Mouse (Mus musculus): ENCODE data around the gene Socs1.
"Not testable (repeated sequence)": the region's sequence is repeated elsewhere in the genome, so short reads cannot be mapped to it uniquely, and the experiment has no call there.

Socs1 gene

GRCm38 (mm10) chr16:10785371-10786231 is at the start of gene Socs1:
TSS of gene Socs1 (minus strand) at chr16:10785536.
- peak; percentile 90 for DNase-seq (ENCODE audit: extremely low spot score, low spot score)

- no peak for DNase-seq (ENCODE audit: extremely low spot score, low spot score)
Measured at GRCm38 (mm10) chr16:10834542-10834910, 49.2 kb upstream of the Socs1 start.

DNA sequence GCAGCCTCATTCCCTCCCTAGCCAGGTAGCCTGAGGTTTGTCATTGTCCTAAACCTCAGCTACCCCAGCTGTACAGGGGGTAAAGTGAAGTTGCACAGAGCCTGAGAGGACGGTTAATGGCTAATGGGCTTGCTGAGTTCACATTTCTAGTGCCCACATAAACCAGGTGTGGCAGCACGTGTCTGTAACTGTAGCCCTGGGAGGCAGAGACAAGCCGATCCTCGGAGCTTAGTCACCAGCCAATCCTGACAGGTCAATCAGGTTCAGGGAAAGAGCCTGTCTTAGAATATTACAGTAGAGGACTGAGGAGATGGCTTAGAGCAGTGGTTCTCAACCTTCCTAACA is 43.1 kb upstream of the Socs1 start:
- DNase-seq (ENCODE audit: extremely low spot score, low spot score): no peak

GRCm38 (mm10) chr16:10827766-10828460 is 42.6 kb upstream of the Socs1 start:
- no peak for DNase-seq (ENCODE audit: extremely low spot score, low spot score)

DNA sequence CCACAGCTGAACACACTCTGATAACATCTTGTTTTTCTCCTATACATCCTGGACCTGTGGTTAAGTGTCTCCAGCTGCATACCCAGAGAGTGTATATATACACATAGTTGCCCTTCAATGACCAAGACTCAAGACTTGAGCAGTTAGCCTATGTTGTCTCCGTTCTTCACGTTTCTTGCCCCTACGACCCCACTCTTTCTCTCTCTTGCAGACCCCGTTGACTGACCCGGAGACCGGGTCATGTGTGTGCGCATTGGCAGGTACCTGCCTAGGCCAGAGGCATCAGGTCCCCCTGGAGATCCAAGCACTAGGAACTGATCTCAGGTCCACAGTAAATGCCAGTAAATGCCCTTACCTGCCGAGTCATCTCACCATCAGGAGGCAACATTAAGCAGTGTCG is 41.9 kb upstream of the Socs1 start:
- DNase-seq (ENCODE audit: extremely low spot score, low spot score): no peak

DNA sequence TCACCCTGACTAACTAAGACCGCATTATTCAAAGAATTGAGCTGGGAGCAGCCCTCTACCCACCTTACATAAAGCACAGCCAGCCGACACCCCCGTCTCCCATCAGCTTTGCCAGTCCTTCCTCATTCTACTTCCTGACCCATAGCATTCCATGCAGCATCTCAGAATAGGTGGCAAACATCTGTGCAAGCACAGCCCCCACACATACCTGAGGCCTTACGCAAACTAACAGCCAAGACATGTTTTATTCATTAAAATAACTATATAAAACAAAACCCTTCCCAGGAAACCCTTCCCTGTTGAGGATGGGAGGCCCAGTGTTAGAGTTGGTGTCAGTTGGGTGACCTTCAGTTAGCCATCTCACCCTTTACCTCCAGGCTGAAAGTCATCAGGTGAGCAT is 40.5 kb upstream of the Socs1 start:
- DNase-seq (ENCODE audit: extremely low spot score, low spot score): no peak

DNA sequence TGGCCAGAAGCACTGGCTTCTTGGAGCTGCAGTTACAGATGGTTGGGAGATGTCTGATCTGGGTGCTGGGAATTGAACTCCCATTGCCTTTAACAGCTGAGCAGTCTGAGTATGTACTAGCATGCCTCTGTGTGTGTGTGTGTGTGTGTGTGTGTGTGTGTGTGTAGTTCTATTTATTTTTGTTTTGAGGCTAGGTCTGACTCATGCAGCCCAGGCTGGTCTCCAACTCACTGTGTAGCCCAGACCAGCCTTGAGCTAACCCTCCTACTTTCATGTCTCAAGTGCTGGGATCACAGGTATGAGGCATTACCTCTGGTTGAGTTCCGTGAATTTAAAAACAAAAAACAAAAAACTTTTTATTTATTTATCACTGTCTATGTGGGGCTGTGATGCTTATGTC is 39.2 kb upstream of the Socs1 start:
- DNase-seq (ENCODE audit: extremely low spot score, low spot score): no peak

GRCm38 (mm10) chr16:10821387-10821786 is 36.1 kb upstream of the Socs1 start:
- no peak for DNase-seq (ENCODE audit: extremely low spot score, low spot score)

- no peak for DNase-seq (ENCODE audit: extremely low spot score, low spot score)
Measured at GRCm38 (mm10) chr16:10819966-10820365, 34.6 kb upstream of the Socs1 start.

- DNase-seq (ENCODE audit: extremely low spot score, low spot score): no peak
Measured at GRCm38 (mm10) chr16:10818579-10819135, 33.3 kb upstream of the Socs1 start.

DNA sequence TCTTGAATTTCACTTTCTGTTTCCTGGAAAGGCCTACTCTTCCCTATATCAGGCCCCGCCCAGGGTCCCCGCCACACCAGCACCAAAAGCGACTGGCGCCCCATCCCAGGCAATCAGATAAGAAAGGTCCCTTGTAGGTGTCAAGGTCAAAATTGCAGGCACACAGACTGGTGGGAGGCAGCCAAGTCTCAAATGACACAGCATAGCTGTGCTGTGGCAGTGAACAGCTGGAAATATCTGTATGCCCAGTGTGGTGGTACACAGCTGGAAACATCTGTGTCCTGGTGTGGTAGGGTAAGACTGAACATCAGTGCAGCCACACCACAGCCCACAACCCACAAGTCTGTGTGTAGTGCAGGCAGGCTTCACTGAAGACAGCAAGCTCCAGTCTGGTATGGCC is 29.5 kb upstream of the Socs1 start:
- no peak for DNase-seq (ENCODE audit: extremely low spot score, low spot score)

DNA sequence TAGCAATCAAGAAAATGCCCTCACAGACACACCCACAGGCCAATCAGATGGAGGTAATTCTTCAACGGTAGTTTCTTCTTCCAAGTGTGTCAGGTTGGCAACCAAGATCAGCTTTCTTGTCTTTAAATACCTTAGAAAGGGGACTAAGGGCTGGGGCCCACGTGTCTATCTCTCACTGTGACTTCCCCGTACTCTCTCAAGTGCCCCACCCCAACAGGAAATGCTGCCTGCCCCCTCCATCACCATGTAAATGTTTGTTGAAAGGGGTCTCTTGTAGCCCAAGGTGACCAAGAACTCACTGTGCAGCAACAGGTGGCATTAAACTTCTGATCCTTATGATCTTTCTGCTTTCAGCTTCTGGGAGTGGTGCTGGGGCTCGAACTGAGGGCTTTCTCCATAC is 28.4 kb upstream of the Socs1 start:
- DNase-seq (ENCODE audit: extremely low spot score, low spot score): no peak

- DNase-seq (ENCODE audit: extremely low spot score, low spot score): no peak
Measured at GRCm38 (mm10) chr16:10812865-10813371, 27.6 kb upstream of the Socs1 start, which contains the start of gene Gm11172. TSS of gene Gm11172 (plus strand) at chr16:10812915.

GRCm38 (mm10) chr16:10810376-10810775 is 25.0 kb upstream of the Socs1 start:
- DNase-seq (ENCODE audit: extremely low spot score, low spot score): no peak

- DNase-seq (ENCODE audit: extremely low spot score, low spot score): no peak
Measured at GRCm38 (mm10) chr16:10805789-10806527, 20.6 kb upstream of the Socs1 start, which contains the start of gene Prm1. TSS of gene Prm1 (minus strand) at chr16:10805839.

DNA sequence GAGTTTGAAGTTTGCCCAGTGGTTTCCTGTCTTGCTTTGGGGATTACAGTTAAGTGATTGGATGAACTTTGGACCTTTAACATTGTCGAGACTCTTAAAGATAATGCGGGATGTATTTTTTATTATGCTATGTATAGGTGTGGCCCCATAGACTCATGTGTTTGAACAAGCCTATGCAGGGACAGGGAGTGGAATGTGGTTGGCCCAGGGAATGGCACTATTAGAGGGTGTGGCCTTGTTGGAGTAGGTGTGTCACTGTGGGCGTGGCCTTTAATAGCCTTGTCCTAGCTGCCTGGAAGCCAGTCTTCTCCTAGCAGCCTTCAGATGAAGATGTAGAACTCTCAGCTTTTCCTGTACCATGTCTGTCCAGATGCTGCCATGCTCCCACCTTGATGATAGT is 17.1 kb upstream of the Socs1 start:
- DNase-seq (ENCODE audit: extremely low spot score, low spot score): not testable (repeated sequence)

GRCm38 (mm10) chr16:10796034-10796433 is 10.7 kb upstream of the Socs1 start, which contains the start of gene Prm2:
TSS of gene Prm2 (minus strand) at chr16:10796134.
- no peak for DNase-seq (ENCODE audit: extremely low spot score, low spot score)

- DNase-seq (ENCODE audit: extremely low spot score, low spot score): no peak
Measured at GRCm38 (mm10) chr16:10790702-10791101, 5.4 kb upstream of the Socs1 start, which contains the start of gene Prm3. TSS of gene Prm3 (minus strand) at chr16:10790914.

- no peak for DNase-seq (ENCODE audit: extremely low spot score, low spot score)
Measured at GRCm38 (mm10) chr16:10788866-10789265, 3.5 kb upstream of the Socs1 start.

DNA sequence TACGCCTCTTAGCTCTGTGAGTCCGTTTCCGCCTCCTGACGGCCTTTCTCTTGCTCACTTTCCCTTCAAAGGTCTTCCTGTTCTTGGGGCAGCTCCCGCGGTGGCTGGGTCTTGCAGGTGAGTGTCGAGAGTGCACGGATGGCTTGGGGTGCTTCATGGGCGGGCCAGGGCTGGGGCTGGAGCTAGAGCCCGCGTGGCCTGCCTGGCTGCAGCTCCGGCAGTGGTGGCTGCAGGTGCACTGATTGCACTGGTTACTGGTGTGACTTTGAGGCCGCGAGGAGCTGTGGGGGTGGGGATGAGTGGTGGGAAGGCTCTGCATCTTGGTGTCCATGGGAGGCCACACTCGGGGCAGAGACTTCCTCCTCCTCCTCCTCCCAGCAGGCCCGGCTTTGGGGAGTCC is 2.9 kb upstream of the Socs1 start, which contains the start of gene Tnp2:
Tnp2 (minus strand) TSS at position 390 of the 400 bp plus-strand sequence.
- DNase-seq (ENCODE audit: extremely low spot score, low spot score): no peak

DNA sequence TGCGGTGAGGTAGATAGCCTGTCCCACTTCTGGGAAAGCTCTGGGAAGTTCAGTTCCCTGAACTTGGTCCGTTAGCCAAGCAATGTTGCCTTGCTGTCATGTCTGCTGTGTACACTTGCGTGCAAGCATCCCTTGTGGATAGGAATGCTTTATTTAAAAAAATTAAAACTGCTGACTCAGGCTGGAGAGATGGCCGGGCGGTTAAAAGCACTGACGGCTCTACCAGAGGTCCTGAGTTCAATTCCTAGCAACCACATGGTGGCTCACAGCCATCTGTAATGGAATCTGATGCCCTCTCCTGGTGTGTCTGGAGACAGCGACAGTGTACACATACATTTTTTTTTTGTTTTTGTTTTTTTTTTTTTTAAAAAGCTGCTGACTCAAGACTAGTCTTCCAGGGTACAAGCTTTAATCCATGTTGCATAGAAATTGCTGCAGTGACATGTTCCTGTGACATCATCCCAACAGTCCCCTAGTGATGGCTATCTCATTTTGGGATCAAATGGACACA is 2.3 kb upstream of the Socs1 start:
- no peak for DNase-seq (ENCODE audit: extremely low spot score, low spot score)
